Mouse (Mus musculus): ENCODE results near the gene Gm5089.

DNA sequence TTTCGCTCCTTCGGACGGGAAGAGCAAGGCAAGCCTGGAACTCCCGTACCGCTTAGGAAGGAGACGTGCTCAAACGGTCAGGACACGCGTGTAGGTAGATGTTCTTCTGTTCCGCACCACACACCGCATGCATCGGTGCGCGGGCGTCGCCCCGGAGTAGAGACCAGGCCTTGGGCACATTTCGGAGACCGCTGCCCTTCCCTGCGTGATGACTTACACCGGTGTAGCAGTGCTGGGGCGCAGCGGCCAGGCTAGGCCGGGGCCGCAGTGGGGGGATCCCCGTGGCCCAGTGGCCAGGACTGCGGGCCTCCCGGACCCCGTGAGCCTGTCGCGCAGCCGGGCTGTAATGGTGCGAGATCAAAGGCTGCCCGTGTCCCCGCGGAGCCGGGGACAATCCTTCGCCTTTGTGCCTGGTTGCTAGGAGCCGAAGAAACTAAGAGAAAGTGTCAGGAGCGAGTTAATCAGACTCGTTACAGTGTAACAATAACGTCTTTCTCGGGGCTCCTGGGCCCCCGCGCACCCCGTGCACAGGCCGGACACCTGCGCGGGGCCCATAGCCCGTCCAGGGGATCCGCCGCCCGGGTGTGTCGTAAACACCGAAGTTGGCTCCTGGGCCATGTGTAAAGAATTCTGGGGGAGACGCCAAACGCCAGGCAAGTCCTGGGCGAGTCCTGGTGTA lies 44.2 kb downstream of the Gm5089 start:
- no peak for TF ChIP-seq POLR2A (IDR thresholded peaks at IDR 0.05; ENCODE audit: low read depth, low read length)
- TF ChIP-seq CTCF (IDR thresholded peaks at IDR 0.05; ENCODE audit: borderline replicate concordance, insufficient read depth, low read length), result no peak

All from embryonic fibroblast, embryonic 13.5 days (primary cell).